Mouse (Mus musculus) kidney, embryonic 14.5 days (tissue): ENCODE measurements around the gene Lgalsl. TPM values are rescaled to one million over a fixed set of nuclear protein-coding genes. Genes with fewer than 3 reads are reported as not detected.

ENCODE experiments used
- ATAC-seq: fragments of 200-750 bp; cut with Nextera tagmentation; 2 replicates; pipeline ENCODE4 v1.8.0; 2017; ENCODE audit warnings: moderate number of reproducible peaks, mild to moderate bottlenecking, moderate TSS enrichment, moderate library complexity; ENCODE audit not compliant: low FRiP score, low TSS enrichment
- H3K27ac ChIP-seq: fragments of 300-500 bp; sonication (generic); 2 replicates; pipeline ENCODE4 v1.5.1; 2014; ENCODE audit warnings: low read depth, mild to moderate bottlenecking, low read length, moderate library complexity, mixed read lengths
- H3K27me3 ChIP-seq: fragments of 300-500 bp; sonication (generic); 2 replicates; pipeline ENCODE4 v1.6.1; 2014; ENCODE audit warnings: mild to moderate bottlenecking, low read length; ENCODE audit not compliant: control insufficient read depth, insufficient read depth
- H3K36me3 ChIP-seq: fragments of 300-500 bp; sonication (generic); 2 replicates; pipeline ENCODE4 v1.6.1; 2014; ENCODE audit warnings: low read length, mixed read lengths; ENCODE audit not compliant: control insufficient read depth, insufficient read depth
- H3K4me1 ChIP-seq: fragments of 300-500 bp; sonication (generic); 2 replicates; pipeline ENCODE4 v1.6.1; 2014; ENCODE audit warnings: low read length, mixed read lengths; ENCODE audit not compliant: control insufficient read depth, insufficient read depth
- H3K4me2 ChIP-seq: fragments of 300-500 bp; sonication (generic); replicated peaks from 2 replicates; pipeline ENCODE4 v1.6.1; 2014; ENCODE audit warnings: low read depth, mild to moderate bottlenecking, low read length
- H3K4me3 ChIP-seq: fragments of 300-500 bp; sonication (generic); 2 replicates; pipeline ENCODE4 v1.5.1; 2014; ENCODE audit warnings: mild to moderate bottlenecking, low read length
- H3K9ac ChIP-seq: fragments of 300-500 bp; sonication (generic); 2 replicates; pipeline ENCODE4 v1.6.1; 2014; ENCODE audit warnings: low read depth, mild to moderate bottlenecking, low read length, moderate library complexity
- H3K9me3 ChIP-seq: fragments of 300-500 bp; sonication (generic); 2 replicates; pipeline ENCODE4 v1.6.1; 2016; ENCODE audit warnings: low read length; ENCODE audit not compliant: control insufficient read depth
- WGBS: fragments of 180-500 bp; shearing (Covaris S2); extraction: QIAGEN DNeasy Blood & Tissue Kit; methylation state at CpG from one replicate; pipeline ENCODE4 v1.1.7; 2014; 5-methylcytosine and 5-hydroxymethylcytosine counted together
- polyA plus RNA-seq: library from polyadenylated mRNA; unstranded; fragments of >200 nt; fragmentation: Nextera tagmentation; extraction: Ambion mirVana; gene quantifications from 2 replicates; pipeline ENCODE4 v1.2.1, GENCODE M21; 2014

Gene Lgalsl
- polyA plus RNA-seq, 1 experiment from 2014 or later: 30.6 TPM

DNA sequence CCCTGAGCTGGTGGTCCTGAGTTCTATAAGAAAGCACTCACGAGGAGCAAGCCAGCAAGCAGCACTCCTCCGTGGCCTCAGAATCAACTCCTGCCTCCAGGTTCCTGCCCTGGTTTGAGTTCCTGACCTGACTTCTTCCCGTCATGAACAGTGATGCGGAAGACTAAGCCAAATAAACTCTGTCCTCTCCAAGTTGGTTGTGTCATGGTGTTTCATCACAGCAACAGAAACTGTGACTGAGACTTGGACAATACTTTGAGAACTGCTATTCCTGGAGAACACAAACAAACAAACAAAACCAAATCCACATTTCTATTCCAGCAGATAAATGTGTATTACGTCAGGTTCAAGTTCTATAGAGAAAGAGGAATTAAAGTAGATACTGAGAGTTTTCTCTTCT lies 31.2 kb upstream of the Lgalsl start:
- Histone ChIP-seq H3K9me3 (no peaks in the 10 kb centered on the region), H3K4me3 (no peak overlapping the region), H3K27ac (no peak overlapping the region), H3K4me2 (no peak overlapping the region), H3K36me3 (no peaks in the 10 kb centered on the region), H3K4me1 (peaks cover 14% of the 10 kb centered on the region; the same call in 1 of the 2 replicates), H3K27me3 (no peaks in the 10 kb centered on the region), H3K9ac (no peak overlapping the region)
- 74% methylated on average over 5 of the region's 5 CpGs for WGBS
- ATAC-seq: no peak

DNA sequence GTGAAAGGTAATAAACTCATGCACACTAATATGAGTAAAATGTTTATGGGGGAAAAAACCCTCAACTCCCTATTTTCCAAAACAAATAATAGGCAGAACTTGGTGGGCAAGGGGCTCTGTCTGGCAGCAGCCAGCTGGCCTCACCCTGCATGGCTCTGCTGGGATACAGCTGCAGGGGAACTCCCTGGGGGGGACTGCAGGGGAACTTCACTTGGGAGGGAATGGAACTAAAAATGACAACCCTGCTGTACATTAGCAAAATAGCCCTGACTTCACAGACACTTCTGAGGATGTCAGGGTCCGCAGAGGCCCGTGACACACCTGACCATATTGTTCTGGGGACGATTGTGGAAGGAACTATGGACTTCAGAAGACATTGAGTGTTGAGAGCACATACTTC lies 29.5 kb upstream of the Lgalsl start:
- H3K4me1 ChIP-seq: peaks cover 14% of the 10 kb centered on the region; the same call in 1 of the 2 replicates
- H3K27me3 ChIP-seq: no peaks in the 10 kb centered on the region
- H3K9me3 ChIP-seq: no peaks in the 10 kb centered on the region
- H3K4me2 ChIP-seq: no peak overlapping the region
- no peak overlapping the region for H3K27ac ChIP-seq
- no peak overlapping the region for H3K4me3 ChIP-seq
- H3K36me3 ChIP-seq: no peaks in the 10 kb centered on the region
- H3K9ac ChIP-seq: no peak overlapping the region
- no peak for ATAC-seq
- 91% methylated on average over 3 of the region's 3 CpGs for WGBS

DNA sequence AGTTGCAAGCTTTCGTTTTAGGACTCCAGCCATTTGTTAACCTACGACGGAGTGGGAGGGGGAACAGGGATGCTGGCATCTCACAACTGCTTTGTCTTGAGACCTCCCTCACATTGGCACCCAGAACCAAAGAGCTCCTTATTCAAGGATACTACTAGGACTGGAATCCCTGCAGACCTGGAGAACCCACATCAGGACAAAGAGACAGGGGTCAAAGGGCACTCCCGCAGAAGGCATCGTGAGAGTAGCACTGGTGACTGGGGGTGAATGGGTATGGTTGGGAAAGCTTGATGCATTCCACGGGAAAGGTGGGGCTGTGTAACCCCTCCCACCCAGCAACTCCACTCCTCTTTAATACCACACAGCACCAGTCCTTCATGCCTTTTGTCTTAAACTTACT lies 29.0 kb upstream of the Lgalsl start:
- ATAC-seq: peak; percentile 38; the same call in 1 of the 2 replicates
- H3K27ac ChIP-seq: peak overlapping the region; percentile 90; the same call in 1 of the 2 replicates
- no peaks in the 10 kb centered on the region for H3K9me3 ChIP-seq
- no peak overlapping the region for H3K4me3 ChIP-seq
- WGBS: 32% methylated on average over 6 of the region's 6 CpGs
- H3K9ac ChIP-seq: no peak overlapping the region
- no peaks in the 10 kb centered on the region for H3K27me3 ChIP-seq
- peaks cover 14% of the 10 kb centered on the region; the same call in 1 of the 2 replicates for H3K4me1 ChIP-seq
- H3K36me3 ChIP-seq: no peaks in the 10 kb centered on the region
- H3K4me2 ChIP-seq: peak overlapping the region; percentile 12; the same call in 1 of the 2 replicates

DNA sequence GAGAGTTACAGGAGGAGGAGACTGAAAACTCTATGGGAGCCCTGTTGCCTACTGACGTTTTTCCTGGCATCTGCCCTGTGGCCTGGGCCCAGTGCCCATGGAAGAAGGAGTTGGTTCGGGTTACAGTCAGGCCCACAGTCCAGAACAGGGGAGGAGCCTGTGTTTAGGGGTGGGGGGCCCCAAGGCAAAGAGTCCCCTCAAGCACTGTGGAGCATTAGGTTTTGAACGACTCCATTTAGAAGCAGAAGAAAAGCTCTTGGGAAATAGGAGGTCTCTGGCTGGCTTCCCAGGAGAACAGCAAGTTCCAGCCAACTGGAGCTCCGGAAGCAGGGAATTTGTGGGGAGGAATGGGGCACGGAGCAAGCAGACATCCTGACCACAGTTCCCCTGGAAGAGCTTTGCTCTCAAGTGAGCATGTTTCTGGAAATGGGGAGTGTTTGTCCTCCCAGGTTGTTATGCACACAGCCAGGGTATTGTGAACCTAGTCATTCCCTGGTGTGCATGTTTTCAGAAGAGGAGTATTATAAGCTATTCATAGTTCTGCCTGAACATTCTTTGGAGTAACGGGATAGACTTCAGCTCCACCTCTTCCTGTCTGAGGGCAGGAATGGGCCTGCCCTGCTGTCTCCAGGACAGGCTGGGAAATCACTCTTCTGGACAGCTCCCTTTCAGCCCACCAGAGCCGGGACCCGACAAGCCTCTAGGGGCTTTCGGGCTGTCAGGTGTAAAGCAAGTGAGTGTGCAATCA lies 28.2 kb upstream of the Lgalsl start:
- WGBS: 14% methylated on average over 9 of the region's 9 CpGs

DNA sequence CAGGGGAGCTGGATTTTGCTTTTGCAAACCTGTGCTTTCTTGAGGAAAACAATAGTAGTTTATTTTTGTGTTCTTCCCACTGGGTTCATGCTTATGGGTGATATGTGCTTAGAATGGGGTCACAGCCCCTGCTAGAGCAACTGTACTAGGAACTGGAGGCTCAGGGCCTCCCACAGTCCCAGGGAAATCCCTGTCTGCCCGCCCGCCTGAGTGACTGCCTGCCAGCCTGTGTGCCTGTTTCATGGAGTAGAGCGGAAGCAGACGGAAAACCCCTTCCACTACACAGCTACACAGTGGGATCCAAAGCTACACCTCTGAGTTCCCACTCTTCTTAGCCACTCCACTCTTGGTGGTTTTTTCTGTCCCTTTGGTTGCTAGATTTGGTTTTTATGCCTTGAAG lies 27.1 kb upstream of the Lgalsl start:
- no peaks in the 10 kb centered on the region for H3K27me3 ChIP-seq
- H3K36me3 ChIP-seq: no peaks in the 10 kb centered on the region
- H3K4me3 ChIP-seq: no peak overlapping the region
- no peak overlapping the region for H3K9ac ChIP-seq
- 86% methylated on average over 4 of the region's 4 CpGs for WGBS
- H3K4me1 ChIP-seq: peaks cover 14% of the 10 kb centered on the region; the same call in 1 of the 2 replicates
- H3K4me2 ChIP-seq: no peak overlapping the region
- H3K9me3 ChIP-seq: no peaks in the 10 kb centered on the region
- no peak overlapping the region for H3K27ac ChIP-seq
- ATAC-seq: no peak

More for the DNA sequence above, 28.2 kb upstream of the Lgalsl start:
- Histone ChIP-seq H3K27me3 (no peaks in the 10 kb centered on the region), H3K4me1 (peaks cover 14% of the 10 kb centered on the region; the same call in 1 of the 2 replicates), H3K4me2 (peak overlapping the region; percentile 12; the same call in 1 of the 2 replicates), H3K4me3 (no peak overlapping the region; the same call in 1 of the 2 replicates), H3K9ac (no peak overlapping the region), H3K36me3 (no peaks in the 10 kb centered on the region), H3K27ac (peak overlapping the region; percentile 90), H3K9me3 (no peaks in the 10 kb centered on the region)
- peak; percentile 87 for ATAC-seq

DNA sequence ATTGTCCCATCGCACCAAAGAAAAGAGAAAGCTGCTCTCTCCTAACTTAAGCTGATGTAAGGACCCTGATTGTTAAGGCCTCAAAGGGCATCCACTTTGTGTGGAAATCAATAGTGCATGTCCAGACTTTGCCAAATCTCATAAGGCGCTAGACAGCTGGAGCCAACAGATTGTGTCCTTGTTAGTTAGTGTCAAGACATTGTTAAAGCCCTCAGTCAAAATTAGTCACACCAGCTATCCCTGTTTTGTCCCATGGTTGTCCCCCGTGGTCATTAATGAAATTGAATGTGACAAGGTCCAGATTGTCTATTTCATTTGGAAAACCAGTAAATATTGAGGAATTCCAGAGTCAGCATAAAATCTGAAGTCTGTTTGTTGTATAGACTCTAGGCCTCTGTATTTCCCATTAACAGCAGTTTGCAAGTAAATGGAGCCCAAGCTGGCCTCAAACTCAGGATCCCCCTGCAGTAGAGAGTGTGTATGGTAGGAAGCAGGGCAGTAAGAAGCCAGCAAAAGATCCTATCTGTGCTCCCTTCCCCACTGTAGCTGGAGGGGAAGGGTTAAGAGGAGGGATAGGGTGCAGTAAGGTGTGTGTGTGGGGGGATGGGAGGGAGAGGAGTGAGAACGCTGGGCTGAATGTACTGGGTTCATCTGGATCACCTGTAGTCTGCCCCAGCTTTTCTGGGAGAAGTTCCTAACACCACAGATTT lies 23.3 kb upstream of the Lgalsl start:
- Histone ChIP-seq H3K27ac (no peak overlapping the region), H3K4me3 (no peak overlapping the region), H3K36me3 (no peaks in the 10 kb centered on the region), H3K27me3 (no peaks in the 10 kb centered on the region), H3K4me2 (no peak overlapping the region), H3K9ac (no peak overlapping the region), H3K9me3 (no peaks in the 10 kb centered on the region), H3K4me1 (peaks cover 6% of the 10 kb centered on the region; the same call in 1 of the 2 replicates)
- WGBS: 75% methylated on average over 4 of the region's 4 CpGs
- ATAC-seq: no peak

DNA sequence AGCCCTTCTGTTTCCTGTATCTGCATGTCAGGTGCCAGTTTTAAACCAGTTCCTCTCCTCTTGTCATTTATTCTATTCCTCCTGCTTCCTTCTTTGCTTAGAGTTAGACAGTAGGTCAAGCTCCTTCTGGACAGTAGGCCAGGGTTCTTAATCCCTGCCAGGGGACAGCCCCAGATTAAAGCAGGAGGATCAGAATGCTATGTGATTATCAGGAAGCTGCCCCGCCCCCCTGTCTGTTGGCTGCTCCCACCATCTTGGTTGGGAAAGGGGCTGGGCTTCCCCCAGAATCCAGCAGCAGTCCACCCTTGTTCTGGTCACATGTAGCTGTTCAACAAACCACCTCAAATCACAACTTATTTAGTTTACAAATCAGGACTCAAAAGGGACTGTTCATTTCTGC lies 19.3 kb upstream of the Lgalsl start:
- WGBS: 95% methylated on average over 1 of the region's 1 CpGs
- H3K9ac ChIP-seq: no peak overlapping the region
- H3K4me1 ChIP-seq: no peaks in the 10 kb centered on the region
- no peak for ATAC-seq
- no peak overlapping the region for H3K4me2 ChIP-seq
- no peaks in the 10 kb centered on the region for H3K36me3 ChIP-seq
- H3K27me3 ChIP-seq: no peaks in the 10 kb centered on the region
- H3K4me3 ChIP-seq: no peak overlapping the region
- no peak overlapping the region for H3K27ac ChIP-seq
- H3K9me3 ChIP-seq: no peaks in the 10 kb centered on the region

DNA sequence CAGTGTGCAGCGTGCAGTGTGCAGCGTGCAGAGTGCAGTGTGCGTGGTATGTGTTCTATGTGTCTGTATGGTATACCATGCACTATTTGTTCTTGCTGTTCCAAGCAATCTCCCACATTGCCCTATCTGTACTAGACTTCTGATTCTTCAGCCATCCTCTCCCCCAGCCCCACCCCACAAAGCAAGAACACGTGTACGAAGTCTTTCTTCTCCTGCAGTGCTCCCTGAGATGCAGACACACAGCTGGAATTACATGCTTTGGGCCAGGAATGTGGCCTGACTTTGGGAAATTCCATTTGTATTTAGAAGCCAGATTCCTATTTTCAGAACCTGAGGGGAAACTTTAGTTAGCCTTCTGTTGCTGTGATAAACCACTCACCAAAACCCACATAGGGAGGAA lies 18.5 kb upstream of the Lgalsl start:
- H3K9ac ChIP-seq: no peak overlapping the region
- 80% methylated on average over 5 of the region's 5 CpGs for WGBS

DNA sequence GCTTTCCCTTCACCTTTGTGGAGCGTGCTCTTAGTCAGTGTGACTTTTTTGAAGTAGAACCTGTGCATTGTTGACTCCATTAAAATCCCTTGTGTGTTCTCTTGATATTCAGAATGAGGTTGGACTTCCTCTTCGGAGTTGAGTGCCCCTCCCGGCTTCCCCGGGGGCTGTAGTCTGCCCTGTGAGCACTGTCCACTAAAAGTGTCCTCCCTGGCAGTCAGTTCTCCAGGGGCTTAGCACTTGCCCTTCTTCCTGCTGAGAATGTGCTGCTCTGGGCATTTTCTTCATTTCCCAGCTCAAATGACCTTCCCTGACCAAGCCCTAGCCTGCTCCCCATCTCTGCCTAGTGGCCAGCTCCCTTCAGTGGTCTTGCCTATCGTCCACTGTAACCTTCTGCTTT lies 6.5 kb upstream of the Lgalsl start:
- Histone ChIP-seq H3K4me3 (no peak overlapping the region), H3K27me3 (no peaks in the 10 kb centered on the region), H3K4me2 (no peak overlapping the region), H3K9ac (no peak overlapping the region), H3K27ac (no peak overlapping the region), H3K9me3 (no peaks in the 10 kb centered on the region), H3K4me1 (peaks cover 4% of the 10 kb centered on the region; the same call in 1 of the 2 replicates), H3K36me3 (no peaks in the 10 kb centered on the region)
- ATAC-seq: no peak
- 86% methylated on average over 5 of the region's 5 CpGs for WGBS

More for the DNA sequence above, 18.5 kb upstream of the Lgalsl start:
- no peaks in the 10 kb centered on the region for H3K36me3 ChIP-seq
- ATAC-seq: no peak
- no peaks in the 10 kb centered on the region for H3K27me3 ChIP-seq
- H3K27ac ChIP-seq: no peak overlapping the region
- H3K4me3 ChIP-seq: no peak overlapping the region
- H3K9me3 ChIP-seq: no peaks in the 10 kb centered on the region
- H3K4me1 ChIP-seq: no peaks in the 10 kb centered on the region
- H3K4me2 ChIP-seq: no peak overlapping the region
